Mouse (Mus musculus) heart, adult 18-20 months (tissue): ENCODE data around the gene Cpn1. TPM values are rescaled to one million over a fixed set of nuclear protein-coding genes. Genes with fewer than 3 reads are reported as not detected.

ENCODE experiments used
- DNase-seq, 2 experiments: peaks; one replicate each; pipeline ENCODE4 v3.0.0; 2021 to 2022; ENCODE audit warnings: mixed read lengths in 1 of 2
- long read RNA-seq, 2 experiments: library from polyadenylated mRNA; stranded (forward); transcript quantifications; one replicate each; pipeline ENCODE4 v2.0.0; 2021
- total RNA-seq, 2 experiments: library from RNA; stranded (reverse); gene quantifications; 2 replicates each; pipeline ENCODE4 v1.2.3; 2021

Gene Cpn1
- total RNA-seq: not detected
- long read RNA-seq, experiment 1: 0 reads
- long read RNA-seq, experiment 2: 0 reads

GRCm38 (mm10) chr19:43986069-43986794 lies at the start of gene Cpn1:
TSS of gene Cpn1 (minus strand) at chr19:43986556.
- DNase-seq: no peak

- no peak for DNase-seq
These were observed 47.0 kb upstream of the Cpn1 start for GRCm38 (mm10) chr19:44033396-44033795.

DNA sequence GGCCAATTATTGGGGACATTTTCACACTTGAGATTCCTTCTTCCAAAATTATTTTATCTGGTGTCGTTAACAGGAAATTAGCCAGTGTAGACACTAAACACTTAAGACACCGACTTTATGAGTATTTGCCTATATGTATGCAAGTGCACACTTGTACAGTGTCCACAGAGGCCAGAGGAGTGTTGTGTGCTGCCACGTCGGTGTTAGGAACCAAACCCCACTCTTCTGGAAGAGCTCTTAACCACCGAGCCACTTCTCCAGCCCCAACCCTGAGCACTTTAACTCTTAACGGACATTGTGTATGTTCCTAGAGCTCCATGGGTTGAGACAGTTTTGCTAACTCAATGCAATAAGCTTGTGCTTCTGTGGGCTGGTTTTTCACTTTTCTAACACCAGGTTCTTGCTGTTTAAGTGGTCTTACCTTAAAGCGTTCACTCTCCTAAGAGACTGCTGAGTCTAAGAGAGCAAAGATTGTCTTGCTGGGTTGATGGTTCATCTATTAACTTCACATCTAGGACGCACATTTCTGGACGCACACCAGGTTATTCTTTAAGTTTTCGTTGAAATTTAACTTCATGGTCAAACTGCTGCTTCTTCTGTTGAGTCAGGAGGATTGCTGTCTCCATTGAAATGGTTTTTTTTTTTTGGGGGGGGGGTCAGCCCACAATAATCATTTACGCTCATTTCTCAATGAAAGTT lies 45.8 kb upstream of the Cpn1 start:
- no peak for DNase-seq

DNA sequence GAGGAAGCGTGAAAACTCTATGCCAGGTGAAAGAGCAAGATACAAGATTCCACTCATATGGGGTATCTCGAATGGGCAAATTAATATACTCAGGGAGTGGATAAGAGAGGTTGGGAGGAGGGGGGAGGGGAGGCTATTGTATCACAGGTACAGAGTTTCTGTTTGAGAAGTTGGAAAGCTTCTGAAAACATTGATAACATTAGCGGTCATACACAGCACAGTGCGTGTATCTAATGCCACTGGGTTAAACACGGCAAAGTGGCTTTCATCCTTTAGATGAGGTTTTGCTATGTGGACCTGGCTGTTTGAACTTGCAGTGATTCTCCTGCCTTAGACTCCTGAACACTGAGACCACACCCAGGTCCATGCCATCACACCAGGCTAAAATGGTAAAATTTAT lies 43.7 kb upstream of the Cpn1 start:
- DNase-seq: no peak

- DNase-seq: no peak
These were observed 42.6 kb upstream of the Cpn1 start, which contains the start of gene Cyp2c23 for GRCm38 (mm10) chr19:44028972-44029371. TSS of gene Cyp2c23 (minus strand) at chr19:44029208.

DNA sequence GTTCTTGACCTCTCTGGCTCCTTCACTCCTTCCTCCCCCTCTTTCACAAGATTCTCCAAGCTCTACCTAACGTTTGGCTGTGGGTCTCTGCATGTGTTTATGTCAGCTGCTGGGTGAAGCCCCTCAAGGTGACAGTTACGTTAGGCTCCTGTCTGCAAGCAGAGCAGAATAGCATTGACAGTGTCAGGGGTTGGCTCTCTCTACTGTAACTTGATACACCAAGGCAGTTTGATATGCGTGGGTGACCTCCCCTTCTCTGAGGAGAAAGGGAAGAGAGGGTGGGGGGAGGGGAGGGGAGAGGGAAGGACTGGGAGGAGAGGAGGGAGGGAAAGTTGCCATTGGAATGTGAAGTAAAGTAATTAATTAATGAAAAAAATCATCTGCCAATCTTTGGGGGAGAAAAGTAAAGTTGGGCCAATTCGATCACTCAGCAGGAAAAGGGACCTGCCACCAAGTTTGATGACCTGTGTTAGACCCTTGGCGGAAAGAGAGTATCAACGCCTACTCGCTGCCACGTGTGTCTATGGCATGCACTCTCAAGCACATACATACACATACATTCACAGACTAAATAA lies 40.7 kb upstream of the Cpn1 start:
- no peak for DNase-seq

DNA sequence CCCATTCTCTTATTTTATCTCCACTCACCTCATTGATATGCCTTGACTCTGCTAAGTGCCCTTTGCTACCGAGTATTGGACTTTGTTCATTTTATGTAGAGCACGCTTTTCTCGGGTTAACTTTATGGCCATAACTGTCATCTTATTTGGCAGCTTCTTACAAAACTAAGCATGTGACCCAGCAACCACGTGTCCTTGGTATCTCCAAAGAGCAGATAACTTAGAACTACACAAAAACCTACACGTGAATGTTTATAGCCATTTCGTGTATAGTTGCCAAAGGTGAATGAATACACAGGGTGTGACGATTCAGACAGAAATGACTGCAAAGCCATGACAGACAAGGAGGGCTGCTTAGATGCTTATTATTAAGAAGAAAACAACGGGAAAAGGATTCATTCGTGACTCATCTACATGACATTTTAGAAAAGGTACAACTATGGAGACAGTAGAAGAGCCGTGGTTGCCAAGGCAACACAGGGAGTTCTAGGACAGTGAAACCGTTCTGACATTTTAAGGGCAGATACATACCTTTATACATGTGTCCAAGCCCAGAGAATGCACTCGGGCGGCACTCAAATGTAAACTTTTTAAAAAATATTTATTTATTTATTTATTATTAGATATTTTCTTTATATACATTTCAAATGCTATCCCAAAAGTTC lies 38.7 kb upstream of the Cpn1 start:
- no peak for DNase-seq

DNA sequence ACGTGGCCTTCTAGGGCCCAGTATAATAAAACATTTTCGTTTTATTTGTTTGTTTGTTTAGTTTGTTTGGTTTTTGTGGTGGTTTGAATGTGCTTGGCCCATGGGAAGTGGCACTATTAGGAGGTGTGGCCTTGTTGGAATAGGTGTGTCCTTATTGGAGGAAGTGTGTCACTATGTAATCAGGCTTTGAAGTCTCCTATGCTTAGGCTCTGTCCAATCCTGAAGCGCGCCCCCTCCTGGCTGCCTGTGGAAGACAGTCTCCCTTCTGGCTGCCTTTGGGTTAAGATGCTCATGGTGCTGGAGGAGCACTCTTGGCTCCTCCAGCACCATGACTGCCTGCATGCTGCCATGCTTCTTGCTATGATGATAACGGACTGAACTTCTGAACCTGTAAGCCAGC lies 36.7 kb upstream of the Cpn1 start:
- no peak for DNase-seq

- peak; percentile 83 to 87 for DNase-seq
These were observed 35.1 kb upstream of the Cpn1 start for GRCm38 (mm10) chr19:44021502-44021901.

GRCm38 (mm10) chr19:44019739-44020138 lies 33.4 kb upstream of the Cpn1 start:
- no peak for DNase-seq

- DNase-seq: no peak
These were observed 27.5 kb upstream of the Cpn1 start for GRCm38 (mm10) chr19:44013862-44014261.

GRCm38 (mm10) chr19:44008784-44009183 lies 22.4 kb upstream of the Cpn1 start:
- DNase-seq: peak in 1 of 2 experiments; percentile 9

GRCm38 (mm10) chr19:44007186-44007585 lies 20.8 kb upstream of the Cpn1 start:
- no peak for DNase-seq

- no peak for DNase-seq
These were observed 18.7 kb upstream of the Cpn1 start for GRCm38 (mm10) chr19:44005025-44005424.

DNA sequence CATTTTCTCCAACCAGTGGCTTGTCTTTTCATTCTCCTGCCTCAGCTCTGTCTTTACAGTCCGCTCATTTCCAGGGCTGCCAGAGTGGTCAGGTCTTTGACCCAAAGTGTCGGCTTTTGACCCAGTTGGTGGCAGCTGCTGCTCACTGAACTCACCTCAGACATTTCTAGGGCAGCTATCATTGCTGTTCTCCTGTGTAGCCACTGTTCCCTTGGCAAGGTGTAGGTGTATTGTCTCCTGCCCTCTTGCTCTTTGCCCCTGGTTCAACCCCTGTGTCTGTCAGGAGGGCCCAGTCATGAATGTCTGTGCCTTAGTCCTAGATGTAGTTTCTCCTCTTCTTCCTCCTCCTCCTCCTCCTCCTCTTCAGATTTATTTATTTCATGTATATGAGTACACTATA lies 17.9 kb upstream of the Cpn1 start:
- no peak for DNase-seq

GRCm38 (mm10) chr19:44000720-44001119 lies 14.4 kb upstream of the Cpn1 start:
- no peak for DNase-seq

- DNase-seq: no peak
These were observed 13.7 kb upstream of the Cpn1 start for GRCm38 (mm10) chr19:44000061-44000460.

- no peak for DNase-seq
These were observed 12.6 kb upstream of the Cpn1 start for GRCm38 (mm10) chr19:43998802-43999527.

DNA sequence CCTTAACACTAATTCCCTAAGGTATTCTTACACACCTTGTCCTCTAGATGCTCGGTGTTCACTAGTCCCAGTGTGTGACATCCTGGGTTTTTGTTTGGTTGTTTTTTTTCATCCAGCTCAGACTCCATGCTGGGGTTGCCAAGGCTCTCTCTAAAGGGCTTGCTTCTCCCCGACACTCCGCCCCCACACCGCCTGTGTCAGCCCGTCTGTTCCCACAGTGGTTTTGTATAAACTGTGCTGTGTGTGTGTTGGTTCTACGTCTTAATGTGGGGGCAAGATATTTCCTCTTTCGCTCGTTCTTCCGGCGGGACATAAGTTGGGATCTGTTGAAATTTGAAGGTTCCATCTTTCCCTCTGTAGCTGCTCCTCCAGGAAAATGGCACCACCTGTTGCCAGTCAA lies 11.7 kb upstream of the Cpn1 start:
- no peak for DNase-seq

GRCm38 (mm10) chr19:43995427-43995826 lies 9.1 kb upstream of the Cpn1 start:
- DNase-seq: no peak

DNA sequence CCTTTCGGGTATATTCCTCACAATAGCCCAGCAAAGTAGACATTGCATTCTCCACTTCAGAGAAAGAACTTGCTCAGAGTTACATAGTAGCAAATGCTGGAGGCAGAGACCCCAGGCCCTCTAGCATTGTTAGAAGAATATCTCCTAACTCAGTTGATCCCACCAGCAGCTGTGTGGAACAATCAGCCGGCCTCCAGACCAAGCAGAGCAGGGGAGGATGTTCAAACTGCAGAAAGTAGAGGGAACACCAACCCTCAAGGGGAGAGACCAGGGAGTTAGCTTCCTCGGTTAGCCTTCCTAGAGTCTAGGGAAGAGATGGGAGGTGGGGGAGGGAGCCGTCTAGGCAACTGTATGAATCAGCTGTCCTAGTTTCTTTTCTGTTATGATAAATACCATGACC lies 6.1 kb upstream of the Cpn1 start:
- no peak for DNase-seq

- DNase-seq: no peak
These were observed 4.0 kb upstream of the Cpn1 start for GRCm38 (mm10) chr19:43990362-43990761.
